17 mouse cellular contexts compared by ENCODE assay signal in the genomic region with DNA sequence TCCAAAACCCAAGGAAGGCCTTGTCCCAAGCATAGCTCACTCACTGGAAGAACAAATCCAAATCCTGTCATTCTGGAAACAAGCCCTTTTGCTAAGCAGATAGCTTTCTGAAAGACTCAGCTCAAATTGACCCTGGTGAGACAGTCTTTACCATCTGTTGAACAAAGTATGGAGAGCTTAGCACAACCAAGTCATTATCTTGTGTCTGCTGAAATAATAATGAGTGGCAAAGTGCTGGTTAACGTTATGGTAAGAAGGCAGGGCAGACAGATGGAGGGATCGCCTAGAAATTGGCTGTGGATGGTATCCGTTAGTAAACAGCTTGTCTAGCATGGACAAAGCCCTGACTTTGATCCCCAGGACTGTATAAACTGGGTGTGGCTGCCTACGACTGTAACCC. TPM values are rescaled to one million over a fixed set of nuclear protein-coding genes. Genes with fewer than 3 reads are reported as not detected.
DNase-seq lines count a peak whose midpoint lies in the region; ATAC-seq and TF ChIP-seq lines count a peak whose summit lies in the region.
"Had no signal": no experiment of that assay in that cellular context is flagged by ENCODE, and none has a peak within 500 bp of the region (broad histone marks: within the 10 kb centered on the region; RNA-seq: fewer than 3 reads in every experiment).

No protein-coding gene starts in this region.

- no peaks in the 10 kb centered on the region for H3K9me3 ChIP-seq in midbrain, embryonic 10.5 days (replicated peaks)
- no peaks in the 10 kb centered on the region for H3K9me3 ChIP-seq in midbrain, embryonic 16.5 days (replicated peaks; ENCODE audit: control insufficient read depth, low read length, poor library complexity, severe bottlenecking)
- H3K9me3 ChIP-seq: heart, embryonic 13.5 days; limb, embryonic 15.5 days; liver, embryonic 15.5 days had no signal

- H3K4me2 ChIP-seq in midbrain, embryonic 16.5 days (ENCODE audit: low read length) = no peak overlapping the region
- H3K4me2 ChIP-seq: heart, embryonic 13.5 days; limb, embryonic 15.5 days; liver, embryonic 15.5 days had no signal

- TF ChIP-seq CTCF in layer of hippocampus, adult 2 months (conservative IDR thresholded peaks at IDR 0.05) = no peak

- H3K9ac ChIP-seq in midbrain, embryonic 16.5 days (ENCODE audit: low read depth, low read length) = no peak overlapping the region
- H3K9ac ChIP-seq: heart, embryonic 13.5 days; limb, embryonic 15.5 days; liver, embryonic 15.5 days had no signal

- no peaks in the 10 kb centered on the region for H3K36me3 ChIP-seq in midbrain, embryonic 10.5 days
- no peaks in the 10 kb centered on the region for H3K36me3 ChIP-seq in midbrain, embryonic 16.5 days (ENCODE audit: control insufficient read depth, insufficient read depth, low read length)
- H3K36me3 ChIP-seq: heart, embryonic 13.5 days; limb, embryonic 15.5 days; liver, embryonic 15.5 days had no signal

- DNase-seq in layer of hippocampus, adult 2 months (ENCODE audit: low spot score in 2 of 2) = no peak
- DNase-seq in layer of hippocampus, adult 11-12 months (ENCODE audit: low spot score) = no peak
- no peak for DNase-seq in midbrain, embryonic 10.5 days (ENCODE audit: low spot score)
- DNase-seq in lung, postnatal 25 days (ENCODE audit: low spot score) = no peak
- DNase-seq in urinary bladder, postnatal 36 days (ENCODE audit: low spot score in 2 of 2) = no peak
- DNase-seq in urinary bladder, adult 18-20 months (ENCODE audit: low spot score in 2 of 2) = no peak
- DNase-seq: adrenal gland, adult 8-10 months; cerebellum, adult 9-11 months; gastrocnemius, postnatal 14 days; heart, adult 18-20 months; kidney, postnatal 4 days; right cerebral cortex, postnatal 25 days; thymus, adult 2 months had no signal

- peaks cover 21% of the 10 kb centered on the region for H3K4me1 ChIP-seq in midbrain, embryonic 10.5 days
- peaks cover 12% of the 10 kb centered on the region for H3K4me1 ChIP-seq in midbrain, embryonic 16.5 days (ENCODE audit: control insufficient read depth, insufficient read depth, low read length)
- H3K4me1 ChIP-seq: heart, embryonic 13.5 days; liver, embryonic 15.5 days had no signal

- 70% methylated on average over 4 of the region's 4 CpGs for WGBS in midbrain, embryonic 10.5 days
- 41% methylated on average over 4 of the region's 4 CpGs for WGBS in midbrain, embryonic 16.5 days

- peak overlapping the region; percentile 91 for H3K27ac ChIP-seq in layer of hippocampus, adult 2 months
- H3K27ac ChIP-seq in midbrain, embryonic 10.5 days (replicated peaks) = peak overlapping the region; percentile 59; the same call in 1 of the 2 replicates
- H3K27ac ChIP-seq in midbrain, embryonic 16.5 days (ENCODE audit: low read length) = peak overlapping the region; percentile 58; the same call in 1 of the 2 replicates
- H3K27ac ChIP-seq: heart, embryonic 13.5 days; limb, embryonic 15.5 days; liver, embryonic 15.5 days had no signal

- no peaks in the 10 kb centered on the region for H3K27me3 ChIP-seq in midbrain, embryonic 10.5 days (ENCODE audit: low read depth, poor library complexity, severe bottlenecking)
- no peaks in the 10 kb centered on the region for H3K27me3 ChIP-seq in midbrain, embryonic 16.5 days (ENCODE audit: control insufficient read depth, insufficient read depth, low read depth, low read length)
- H3K27me3 ChIP-seq: limb, embryonic 15.5 days; liver, embryonic 15.5 days had no signal

- no peak overlapping the region for H3K4me3 ChIP-seq in layer of hippocampus, adult 2 months
- no peak overlapping the region for H3K4me3 ChIP-seq in midbrain, embryonic 10.5 days
- no peak overlapping the region for H3K4me3 ChIP-seq in midbrain, embryonic 16.5 days (ENCODE audit: low read depth, low read length)
- H3K4me3 ChIP-seq: heart, embryonic 13.5 days; limb, embryonic 15.5 days; liver, embryonic 15.5 days had no signal

- no peak for ATAC-seq in midbrain, embryonic 16.5 days

RNA-seq across cellular contexts. Expression of gene Gpalpp1, which starts 34.8 kb away (rescaled TPM):
- total RNA-seq in layer of hippocampus, adult 2 months (2021) = 10 to 100 TPM; 25.2 to 25.7 TPM
- polyA plus RNA-seq in midbrain, embryonic 10.5 days (2016; fragmentation: Nextera tagmentation; extraction: Ambion mirVana) = 16.8 and 17.6 TPM in 2 replicates
- 13.1 and 14.1 TPM in 2 replicates for polyA plus RNA-seq in midbrain, embryonic 16.5 days (2015; fragmentation: Nextera tagmentation; extraction: Ambion mirVana)

RNA-seq across cellular contexts. Expression of gene Nufip1, which starts 35.0 kb away (rescaled TPM):
- total RNA-seq in layer of hippocampus, adult 2 months (2021) = 1 to 10 TPM; 9.7 to 9.9 TPM
- polyA plus RNA-seq in midbrain, embryonic 10.5 days (2016; fragmentation: Nextera tagmentation; extraction: Ambion mirVana) = 18.2 and 21.2 TPM in 2 replicates
- 13.4 and 13.8 TPM in 2 replicates for polyA plus RNA-seq in midbrain, embryonic 16.5 days (2015; fragmentation: Nextera tagmentation; extraction: Ambion mirVana)
